Mouse (Mus musculus) spleen, adult 2 months (tissue): ENCODE data around the gene Armh1. TPM values are rescaled to one million over a fixed set of nuclear protein-coding genes. Genes with fewer than 3 reads are reported as not detected.
A peak's percentile ranks its signal among the peaks of the same experiment; 100 is the strongest.

Source experiments
- DNase-seq, 2 experiments: peaks; one replicate each; pipeline versions ENCODE4 v3.0.0 to v3.0.0-alpha.2; 2012 to 2021; ENCODE audit warnings: low spot score in 2 of 2, low read depth in 1 of 2
- H3K27ac ChIP-seq: fragments of 200-500 bp; 2 replicates; pipeline ENCODE4 v1.5.1; 2012; ENCODE audit warnings: low read length, inconsistent platforms; ENCODE audit not compliant: insufficient read depth
- H3K27me3 ChIP-seq: fragments of 200-500 bp; 2 replicates; pipeline ENCODE4 v1.6.1; 2012; ENCODE audit warnings: mild to moderate bottlenecking, moderate library complexity, low read length, inconsistent platforms; ENCODE audit not compliant: control insufficient read depth, insufficient read depth
- H3K36me3 ChIP-seq: fragments of 200-500 bp; 2 replicates; pipeline ENCODE4 v1.6.1; 2012; ENCODE audit warnings: mild to moderate bottlenecking, low read length, inconsistent platforms; ENCODE audit not compliant: control insufficient read depth, insufficient read depth
- H3K4me1 ChIP-seq: fragments of 200-500 bp; 2 replicates; pipeline ENCODE4 v1.6.1; 2011; ENCODE audit warnings: inconsistent platforms; ENCODE audit not compliant: control insufficient read depth, insufficient read depth, insufficient read length
- H3K4me3 ChIP-seq: fragments of 200-500 bp; 2 replicates; pipeline ENCODE4 v1.5.1; 2011; ENCODE audit warnings: mild to moderate bottlenecking, inconsistent platforms; ENCODE audit not compliant: insufficient read depth, insufficient read length; ENCODE audit errors: extremely low read depth
- CTCF ChIP-seq: fragments of 200-500 bp; IDR thresholded peaks from 2 replicates; pipeline ENCODE4 v1.5.1; 2011; ENCODE audit warnings: mild to moderate bottlenecking, inconsistent platforms; ENCODE audit not compliant: insufficient read depth, insufficient read length, insufficient replicate concordance; ENCODE audit errors: extremely low read depth
- POLR2A ChIP-seq: fragments of 200-500 bp; IDR thresholded peaks from 2 replicates; pipeline ENCODE4 v1.6.1; 2011; ENCODE audit warnings: low read depth, low read length, inconsistent platforms
- WGBS: fragments of 180-500 bp; shearing (Covaris S2); methylation state at CpG from one replicate; pipeline ENCODE4 v1.1.7; 2018; 5-methylcytosine and 5-hydroxymethylcytosine counted together
- polyA plus RNA-seq: library from polyadenylated mRNA; depleted of rRNA; stranded (reverse); fragments of >200 nt; gene quantifications from 2 replicates; pipeline ENCODE4 v1.2.3, GENCODE M21; 2012; rRNA removed

Gene Armh1
- 0.05 TPM in 1 of 2 replicates, not detected in the other for polyA plus RNA-seq

DNA sequence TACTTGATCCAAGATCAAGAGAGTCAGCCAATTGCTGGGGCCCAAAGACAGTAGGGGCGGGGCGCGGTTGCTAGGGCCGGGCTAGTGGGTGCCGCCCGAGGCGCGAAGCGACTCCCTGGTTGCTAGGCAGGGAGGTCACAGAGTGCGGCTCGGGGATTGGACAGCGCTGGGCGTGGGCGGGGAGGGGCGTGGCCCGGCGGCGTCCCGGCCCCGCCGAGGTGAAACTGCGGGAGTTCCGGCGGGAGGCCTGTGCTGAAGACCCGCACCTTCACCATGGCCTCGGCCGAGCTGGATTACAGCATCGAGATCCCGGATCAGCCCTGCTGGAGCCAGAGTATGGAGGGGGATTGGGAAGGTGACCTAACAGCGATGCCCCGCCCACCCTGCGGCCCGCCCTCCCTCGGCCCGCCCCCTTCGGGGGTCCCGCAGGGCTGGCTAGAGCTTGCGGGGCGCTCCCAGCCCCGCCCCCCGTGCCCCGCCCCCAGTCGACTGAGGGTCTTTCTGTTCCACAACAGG lies at the start of gene Armh1, which contains the start of gene Tmem53:
Armh1 (minus strand) TSS at position 325 of the 516 bp plus-strand sequence.
Tmem53 (plus strand) TSS at position 151 of the 516 bp plus-strand sequence.
- under 1% methylated on average over 42 of the region's 43 CpGs for WGBS
- Histone ChIP-seq H3K4me3 (peak within 1 kb of the TSS; percentile 88), H3K27ac (no peak within 1 kb of the TSS), H3K27me3 (no peaks in the 10 kb centered on the region), H3K36me3 (no peaks in the 10 kb centered on the region), H3K4me1 (peaks cover 2% of the 10 kb centered on the region; the same call in 1 of the 2 replicates)
- peak; percentile 52 to 83 for DNase-seq
- no peak for TF ChIP-seq POLR2A

DNA sequence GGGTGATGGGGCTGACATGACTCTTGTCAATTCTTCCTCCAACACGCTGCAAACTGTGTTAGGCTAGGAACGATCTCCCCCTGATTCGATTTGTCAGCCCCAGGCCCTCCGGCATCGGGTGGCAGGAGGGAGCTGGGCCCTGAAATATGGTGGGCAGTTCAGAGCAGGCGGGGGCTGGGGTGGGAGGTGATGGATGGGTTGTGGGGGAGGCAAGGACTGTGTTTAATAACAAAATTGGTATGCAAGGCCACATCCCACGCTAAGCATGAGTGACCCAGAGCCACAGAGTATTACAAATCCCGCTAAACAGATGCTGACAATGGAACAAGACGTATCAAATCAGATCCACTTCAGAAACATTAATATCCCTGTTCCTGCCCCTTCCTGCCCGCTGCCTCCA lies 48.0 kb upstream of the Armh1 start:
- TF ChIP-seq CTCF (no peak), POLR2A (no peak)
- DNase-seq = no peak
- H3K4me3 ChIP-seq = no peak overlapping the region
- WGBS = 91% methylated on average over 10 of the region's 10 CpGs
- H3K4me1 ChIP-seq = no peaks in the 10 kb centered on the region
- no peak overlapping the region for H3K27ac ChIP-seq
- no peaks in the 10 kb centered on the region for H3K27me3 ChIP-seq
- no peaks in the 10 kb centered on the region for H3K36me3 ChIP-seq

DNA sequence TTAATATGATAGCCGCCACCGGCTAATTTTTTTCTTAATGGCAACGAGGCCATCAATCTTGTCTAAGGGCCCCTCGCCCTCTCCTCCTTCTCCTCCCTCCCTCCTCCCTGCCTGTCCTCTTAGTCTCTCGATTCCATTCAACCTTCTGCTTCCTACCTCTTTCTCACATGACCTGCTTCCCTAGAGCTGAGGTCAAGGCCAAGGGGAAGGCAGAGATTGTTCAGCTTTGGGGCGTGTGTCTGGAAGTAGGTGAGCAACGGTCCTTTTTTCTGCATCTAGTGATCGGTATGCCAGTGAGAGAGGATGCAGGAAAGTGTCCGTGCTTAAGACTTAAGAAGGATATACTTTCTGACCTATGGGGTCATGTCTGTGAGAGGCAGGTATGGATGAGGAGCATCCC lies 45.9 kb upstream of the Armh1 start:
- Histone ChIP-seq H3K36me3 (no peaks in the 10 kb centered on the region), H3K4me3 (no peak overlapping the region), H3K27ac (no peak overlapping the region), H3K4me1 (no peaks in the 10 kb centered on the region), H3K27me3 (no peaks in the 10 kb centered on the region)
- WGBS = 93% methylated on average over 9 of the region's 9 CpGs
- no peak for TF ChIP-seq POLR2A
- no peak for TF ChIP-seq CTCF
- no peak for DNase-seq

DNA sequence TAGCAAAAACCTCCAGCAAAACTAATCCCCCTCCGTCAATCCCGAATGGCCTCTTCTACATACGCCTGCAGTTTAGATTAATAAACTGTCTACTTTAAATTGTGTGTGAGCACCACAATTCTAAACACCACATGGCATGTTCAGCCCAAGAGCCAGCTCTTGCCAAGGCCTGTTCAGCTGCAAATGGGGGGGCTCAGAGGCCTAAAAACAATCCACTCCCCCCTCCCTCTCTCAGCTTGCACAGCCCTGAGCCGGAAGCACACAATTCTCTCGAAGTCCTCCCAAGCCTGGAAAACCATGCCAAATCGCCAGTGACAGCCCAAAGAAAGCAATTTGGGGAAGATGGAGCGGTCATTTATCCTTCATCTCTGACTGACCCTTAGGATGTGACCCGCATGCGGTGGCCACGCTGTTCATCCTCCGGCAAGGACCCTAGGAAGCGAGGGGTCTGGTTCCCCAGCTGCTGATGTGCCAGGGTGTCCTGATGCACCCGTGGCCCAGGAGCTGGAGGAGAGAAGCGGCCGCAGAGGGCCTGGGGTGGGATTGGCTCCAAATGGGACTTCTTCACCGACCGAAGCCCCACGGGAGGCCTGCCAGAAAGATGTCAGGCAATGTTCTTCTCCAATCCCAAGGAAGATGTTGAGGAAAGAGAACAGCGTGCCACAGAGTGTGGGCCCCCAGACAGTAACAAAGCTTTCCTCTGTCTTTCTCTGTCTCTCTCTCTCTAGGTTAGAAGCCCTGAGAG lies 45.1 kb upstream of the Armh1 start:
- no peak overlapping the region for H3K27ac ChIP-seq
- 88% methylated on average over 19 of the region's 19 CpGs for WGBS

DNA sequence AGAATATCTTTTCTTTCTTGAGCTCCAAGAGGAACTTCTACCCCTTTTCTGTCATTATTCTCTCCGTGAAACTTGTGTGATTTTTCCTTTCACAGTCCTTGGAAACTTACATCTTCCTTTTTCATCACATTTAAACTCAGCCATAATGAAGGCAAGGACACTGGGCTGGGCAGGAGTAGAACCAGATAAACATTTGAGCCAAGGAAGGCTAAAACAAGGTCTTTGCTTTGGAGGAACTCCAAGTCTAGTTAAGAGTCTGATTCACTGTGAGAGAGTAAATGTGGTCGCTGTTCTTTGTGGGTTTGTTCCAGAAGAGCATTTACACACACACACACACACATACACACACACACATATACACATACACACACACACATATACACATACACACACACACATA lies 39.8 kb upstream of the Armh1 start:
- H3K4me3 ChIP-seq = no peak overlapping the region
- H3K27me3 ChIP-seq = no peaks in the 10 kb centered on the region
- 87% methylated on average over 2 of the region's 2 CpGs for WGBS

More for the DNA sequence above, 45.1 kb upstream of the Armh1 start:
- Histone ChIP-seq H3K4me3 (no peak overlapping the region), H3K27me3 (no peaks in the 10 kb centered on the region), H3K4me1 (no peaks in the 10 kb centered on the region), H3K36me3 (no peaks in the 10 kb centered on the region)
- TF ChIP-seq POLR2A (no peak), CTCF (no peak)
- no peak for DNase-seq

DNA sequence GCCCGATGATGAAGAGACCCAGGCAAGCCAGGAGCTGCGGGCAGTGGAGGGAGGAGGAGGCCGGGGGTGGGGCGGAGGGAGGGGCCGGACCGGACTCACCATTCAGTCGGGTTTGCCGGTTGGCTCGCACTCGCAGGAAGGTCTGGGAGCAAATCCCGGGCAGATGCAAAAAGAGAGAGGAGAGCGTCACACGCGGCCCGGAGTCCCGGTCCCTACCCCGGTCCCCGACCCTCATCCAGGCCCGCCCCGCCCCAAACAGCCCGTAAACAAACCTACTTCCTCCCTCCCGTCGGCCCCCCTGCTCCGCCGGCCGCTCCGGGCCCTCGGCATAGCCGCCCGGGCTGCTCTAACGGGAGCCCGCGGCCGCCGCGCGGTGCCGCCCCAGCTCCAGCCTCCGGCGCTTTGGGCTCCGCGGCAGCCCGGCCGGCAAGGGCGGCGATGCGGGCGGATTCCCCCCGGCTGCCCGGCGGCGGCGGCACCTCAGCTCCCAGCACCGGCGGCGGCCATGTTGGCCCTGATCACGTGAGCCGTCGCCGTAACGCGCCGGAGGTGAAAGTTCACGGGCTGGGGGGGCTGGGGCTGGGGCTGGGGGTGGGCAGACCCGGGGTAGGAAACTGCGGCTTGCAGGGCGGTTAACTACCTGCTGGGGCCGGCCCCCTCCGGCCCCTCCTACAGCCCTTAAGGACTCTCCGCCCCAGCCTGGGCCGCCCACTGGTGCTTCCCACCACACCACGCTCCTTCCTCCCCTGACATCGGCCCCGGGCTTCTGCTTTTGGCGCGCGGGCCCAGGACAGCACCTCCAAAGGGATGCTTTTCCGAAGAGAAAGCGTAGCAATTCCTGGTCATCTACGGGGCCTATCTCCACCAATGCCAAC lies 37.2 kb upstream of the Armh1 start:
- TF ChIP-seq POLR2A (peak; percentile 26), CTCF (no peak)
- Histone ChIP-seq H3K4me3 (peak overlapping the region; percentile 64), H3K27me3 (no peaks in the 10 kb centered on the region), H3K36me3 (peaks cover 19% of the 10 kb centered on the region), H3K27ac (peak overlapping the region; percentile 77), H3K4me1 (peaks cover 3% of the 10 kb centered on the region; the same call in 1 of the 2 replicates)
- 2% methylated on average over 68 of the region's 80 CpGs for WGBS
- peak; percentile 65 to 81 for DNase-seq

More for the DNA sequence above, 39.8 kb upstream of the Armh1 start:
- no peak for DNase-seq
- H3K4me1 ChIP-seq = peaks cover 3% of the 10 kb centered on the region; the same call in 1 of the 2 replicates
- TF ChIP-seq POLR2A = no peak
- no peak for TF ChIP-seq CTCF
- H3K27ac ChIP-seq = no peak overlapping the region
- H3K36me3 ChIP-seq = no peaks in the 10 kb centered on the region
